Mouse (Mus musculus): ENCODE results near the gene Adam4. TPM values are rescaled to one million over a fixed set of nuclear protein-coding genes. Genes with fewer than 3 reads are reported as not detected.
"Not testable (repeated sequence)": the region's sequence is repeated elsewhere in the genome, so short reads cannot be mapped to it uniquely, and the experiment has no call there.

The Adam4 gene
- 1.8 and 1.9 TPM in 2 replicates for polyA plus RNA-seq (2012; rRNA removed)

DNA sequence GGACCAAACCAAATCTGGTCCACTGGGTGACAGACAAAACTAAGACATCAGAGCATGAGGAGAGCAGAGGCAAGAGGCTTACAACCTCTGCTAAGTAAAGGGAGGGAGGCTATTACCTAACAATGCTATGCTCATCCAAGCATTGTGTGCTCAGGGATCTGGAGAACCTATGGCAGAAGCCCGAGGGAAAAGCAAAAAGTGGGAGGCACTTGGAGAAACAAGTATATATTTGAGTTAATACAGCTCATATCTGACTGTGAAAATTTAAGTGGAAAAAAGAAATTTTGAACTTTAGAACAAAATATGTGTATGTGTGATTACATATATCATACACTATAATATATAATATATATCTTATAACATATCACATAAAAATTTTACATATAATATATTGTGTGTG is at the start of gene Adam4:
Adam4 (minus strand) TSS at position 101 of the 400 bp plus-strand sequence.
- H3K4me1 ChIP-seq (ENCODE audit: control insufficient read depth, insufficient read depth, low read length), result no peaks in the 10 kb centered on the region
- 94% methylated on average over 1 of the region's 1 CpGs for WGBS
- H3K27me3 ChIP-seq (ENCODE audit: control insufficient read depth, insufficient read depth, low read length), result no peaks in the 10 kb centered on the region
- H3K27ac ChIP-seq (ENCODE audit: insufficient read depth, low read length), result no peak within 1 kb of the TSS
- no peak within 1 kb of the TSS for H3K4me3 ChIP-seq (replicated peaks; ENCODE audit: insufficient read depth, low read depth, low read length)
- DNase-seq, result no peak
- no peak for TF ChIP-seq POLR2A (IDR thresholded peaks at IDR 0.05; ENCODE audit: borderline replicate concordance, insufficient read depth, low read length)
- no peak for TF ChIP-seq CTCF (IDR thresholded peaks at IDR 0.05; ENCODE audit: borderline replicate concordance, insufficient read depth, low read depth, low read length)

DNA sequence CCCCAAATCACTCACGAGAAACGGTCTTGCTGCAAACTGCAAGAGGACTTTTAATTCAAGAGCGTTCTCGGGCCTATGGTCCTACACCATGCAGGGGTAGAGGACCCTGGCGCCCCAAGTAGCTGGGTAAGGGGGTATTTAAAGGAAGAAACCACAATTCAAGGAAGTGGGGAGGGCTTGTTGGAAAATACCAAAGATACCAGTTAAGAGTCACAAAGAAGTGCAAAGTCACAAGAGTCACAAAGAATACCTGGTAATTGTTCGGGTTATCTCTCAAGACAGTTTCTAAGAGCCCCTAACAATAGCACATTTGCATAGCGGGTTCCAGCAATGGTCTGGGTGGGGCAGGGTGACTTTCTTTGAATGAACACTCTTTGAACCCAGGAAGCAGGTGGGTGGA is 37.3 kb upstream of the Adam4 start:
- not testable (repeated sequence) for H3K4me3 ChIP-seq (replicated peaks; ENCODE audit: insufficient read depth, low read depth, low read length); H3K4me1 ChIP-seq (ENCODE audit: control insufficient read depth, insufficient read depth, low read length); H3K27ac ChIP-seq (ENCODE audit: insufficient read depth, low read length); H3K27me3 ChIP-seq (ENCODE audit: control insufficient read depth, insufficient read depth, low read length); DNase-seq
- WGBS, result 95% methylated on average over 7 of the region's 7 CpGs

DNA sequence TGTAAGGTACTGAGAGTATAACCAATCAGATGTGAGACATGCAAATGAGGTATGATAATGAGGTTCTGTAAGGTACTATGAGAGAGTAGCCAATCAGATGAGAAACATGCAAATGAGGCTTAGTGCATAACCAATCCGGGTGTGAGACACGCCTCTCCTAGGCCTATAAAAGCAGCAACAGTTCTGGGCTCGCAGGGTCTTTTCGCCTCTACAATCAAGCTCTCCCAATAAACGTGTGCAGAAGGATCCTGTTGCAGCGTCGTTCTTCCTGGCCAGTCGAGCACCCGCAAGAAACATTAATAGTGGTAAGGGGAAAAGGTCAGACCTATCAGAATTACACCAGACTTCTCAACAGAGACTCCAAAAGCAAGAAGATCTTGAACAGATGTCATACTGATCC is 17.2 kb upstream of the Adam4 start:
- WGBS, result 95% methylated on average over 9 of the region's 9 CpGs
- not testable (repeated sequence) for H3K27ac ChIP-seq (ENCODE audit: insufficient read depth, low read length); H3K4me3 ChIP-seq (replicated peaks; ENCODE audit: insufficient read depth, low read depth, low read length); H3K4me1 ChIP-seq (ENCODE audit: control insufficient read depth, insufficient read depth, low read length); DNase-seq; H3K27me3 ChIP-seq (ENCODE audit: control insufficient read depth, insufficient read depth, low read length)

DNA sequence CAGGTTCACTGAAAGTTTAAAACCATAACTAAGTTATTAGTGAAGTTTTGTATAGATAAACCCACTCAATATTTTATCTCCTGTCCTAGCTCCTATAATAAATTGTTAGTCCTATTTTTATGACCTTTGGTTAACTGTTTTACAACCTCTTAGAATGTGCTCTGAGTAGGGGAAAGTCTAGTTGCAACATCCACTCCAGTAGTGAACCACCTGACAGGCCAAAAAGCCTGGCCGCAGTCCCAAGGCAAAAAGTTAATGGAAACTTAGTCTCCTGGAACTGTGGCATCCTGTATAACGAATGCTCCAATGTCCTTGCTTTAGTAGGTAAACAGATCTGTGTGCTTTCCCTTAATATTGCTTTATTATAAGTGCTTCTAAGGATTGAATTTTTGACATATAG is 13.0 kb upstream of the Adam4 start:
- DNase-seq; H3K27me3 ChIP-seq (ENCODE audit: control insufficient read depth, insufficient read depth, low read length); H3K27ac ChIP-seq (ENCODE audit: insufficient read depth, low read length); H3K4me1 ChIP-seq (ENCODE audit: control insufficient read depth, insufficient read depth, low read length); H3K4me3 ChIP-seq (replicated peaks; ENCODE audit: insufficient read depth, low read depth, low read length): not testable (repeated sequence)
- 96% methylated on average over 2 of the region's 2 CpGs for WGBS

DNA sequence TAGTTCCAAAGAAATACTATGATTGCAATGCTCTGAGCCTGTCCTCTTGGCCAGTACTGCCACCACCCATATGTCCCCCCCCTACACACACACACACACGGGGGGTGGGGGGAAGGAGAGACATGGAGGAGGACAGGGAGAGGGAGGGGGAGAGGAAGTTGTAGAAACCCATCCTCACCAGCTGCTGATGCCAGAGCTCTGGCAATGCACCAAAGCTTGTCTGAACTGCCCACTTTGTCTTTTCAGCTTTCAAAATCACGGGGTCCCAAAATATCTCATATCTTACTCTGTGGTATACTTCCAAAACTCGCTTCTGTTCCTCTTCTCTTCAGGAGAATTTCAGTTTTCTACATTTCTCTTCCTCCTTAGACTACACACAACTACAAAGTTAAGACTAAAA is 8.5 kb downstream of the Adam4 start:
- 50% methylated on average over 3 of the region's 3 CpGs for WGBS
- Histone ChIP-seq H3K27ac (ENCODE audit: insufficient read depth, low read length) (no peak overlapping the region), H3K27me3 (ENCODE audit: control insufficient read depth, insufficient read depth, low read length) (no peaks in the 10 kb centered on the region), H3K4me3 (replicated peaks; ENCODE audit: insufficient read depth, low read depth, low read length) (no peak overlapping the region), H3K4me1 (ENCODE audit: control insufficient read depth, insufficient read depth, low read length) (no peaks in the 10 kb centered on the region)
- no peak for TF ChIP-seq POLR2A (IDR thresholded peaks at IDR 0.05; ENCODE audit: borderline replicate concordance, insufficient read depth, low read length)
- TF ChIP-seq CTCF (IDR thresholded peaks at IDR 0.05; ENCODE audit: borderline replicate concordance, insufficient read depth, low read depth, low read length), result no peak
- no peak for DNase-seq

DNA sequence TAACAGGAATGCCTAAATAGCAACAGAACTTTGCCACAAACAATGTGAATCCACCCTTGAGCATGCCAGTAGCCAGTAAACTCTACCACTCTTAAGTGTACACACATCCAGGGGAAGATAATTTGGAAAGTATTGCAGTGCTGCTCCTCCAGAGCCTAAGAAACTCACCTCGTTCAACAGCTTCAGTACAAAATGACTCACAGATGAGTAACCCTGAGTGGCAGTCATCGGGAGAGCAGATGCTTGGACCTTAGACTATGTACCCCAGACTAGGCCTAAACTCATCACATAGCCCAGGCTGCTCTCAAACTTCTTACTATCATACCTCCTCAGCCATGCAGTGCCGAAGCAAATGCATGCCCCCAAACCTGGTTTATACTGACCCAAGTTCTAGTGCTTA is 12.8 kb downstream of the Adam4 start:
- Histone ChIP-seq H3K27me3 (ENCODE audit: control insufficient read depth, insufficient read depth, low read length) (no peaks in the 10 kb centered on the region), H3K27ac (ENCODE audit: insufficient read depth, low read length) (no peak overlapping the region), H3K4me3 (replicated peaks; ENCODE audit: insufficient read depth, low read depth, low read length) (no peak overlapping the region), H3K4me1 (ENCODE audit: control insufficient read depth, insufficient read depth, low read length) (no peaks in the 10 kb centered on the region)
- WGBS, result 85% methylated on average over 3 of the region's 3 CpGs
- DNase-seq, result no peak
- TF ChIP-seq CTCF (IDR thresholded peaks at IDR 0.05; ENCODE audit: borderline replicate concordance, insufficient read depth, low read depth, low read length), result no peak

DNA sequence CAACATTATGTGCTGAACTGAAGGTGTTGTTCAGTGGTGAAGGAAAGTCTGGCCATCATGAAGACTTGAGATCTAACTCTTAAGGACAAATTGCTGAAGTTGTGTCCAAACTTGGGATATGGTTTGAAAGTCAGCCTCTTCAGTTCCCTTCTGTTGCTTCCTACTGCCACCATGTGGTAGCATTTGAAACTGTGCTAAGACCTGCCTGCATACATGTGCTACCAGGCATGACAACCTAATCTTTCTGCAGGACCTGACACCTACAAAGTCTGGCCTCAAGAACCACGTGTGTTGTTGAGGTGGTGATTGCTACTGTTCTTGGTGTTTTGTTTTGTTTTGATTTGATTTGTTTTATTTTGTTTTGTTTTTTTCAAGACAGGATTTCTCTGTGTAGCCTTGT is 19.6 kb downstream of the Adam4 start:
- H3K4me3 ChIP-seq (replicated peaks; ENCODE audit: insufficient read depth, low read depth, low read length), result no peak overlapping the region
- 14% methylated on average over 1 of the region's 1 CpGs for WGBS
- H3K27me3 ChIP-seq (ENCODE audit: control insufficient read depth, insufficient read depth, low read length), result no peaks in the 10 kb centered on the region
- no peaks in the 10 kb centered on the region for H3K4me1 ChIP-seq (ENCODE audit: control insufficient read depth, insufficient read depth, low read length)
- no peak overlapping the region for H3K27ac ChIP-seq (ENCODE audit: insufficient read depth, low read length)
- TF ChIP-seq CTCF (IDR thresholded peaks at IDR 0.05; ENCODE audit: borderline replicate concordance, insufficient read depth, low read depth, low read length) (peak; percentile 82), POLR2A (IDR thresholded peaks at IDR 0.05; ENCODE audit: borderline replicate concordance, insufficient read depth, low read length) (no peak)
- DNase-seq, result peak; percentile 70 to 77

DNA sequence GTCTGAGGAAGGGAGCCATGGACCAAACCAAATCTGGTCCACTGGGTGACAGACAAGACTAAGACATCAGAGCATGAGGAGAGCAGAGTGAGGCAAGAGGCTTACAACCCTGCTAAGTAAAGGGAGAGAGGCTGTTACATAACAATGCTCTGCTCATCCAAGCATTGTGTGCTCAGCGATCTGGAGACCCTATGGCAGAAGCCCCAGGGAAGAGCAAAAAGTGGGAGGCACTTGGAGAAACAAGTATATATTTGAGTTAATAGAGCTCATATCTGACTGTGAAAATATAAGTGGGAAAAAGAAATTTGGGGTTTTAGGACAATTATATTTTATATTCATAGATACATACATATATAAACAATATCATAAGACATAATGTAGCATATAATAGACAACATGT is 42.4 kb downstream of the Adam4 start, which contains the start of gene Gm4787:
Gm4787 (minus strand) TSS at position 101 of the 400 bp plus-strand sequence.
- not testable (repeated sequence) for H3K4me1 ChIP-seq (ENCODE audit: control insufficient read depth, insufficient read depth, low read length); DNase-seq; H3K4me3 ChIP-seq (replicated peaks; ENCODE audit: insufficient read depth, low read depth, low read length); H3K27me3 ChIP-seq (ENCODE audit: control insufficient read depth, insufficient read depth, low read length); H3K27ac ChIP-seq (ENCODE audit: insufficient read depth, low read length)
- WGBS, result 47% methylated on average over 1 of the region's 1 CpGs

Other genes starting within 250 kb of the Adam4 start
- 23.4 and 24.2 TPM in 2 replicates for gene Slc8a3, start 88.8 kb downstream of the Adam4 start, polyA plus RNA-seq (2012; rRNA removed)
- gene Gm4787, start 42.5 kb downstream of the Adam4 start, polyA plus RNA-seq (2012; rRNA removed), result 2.2 and 2.5 TPM in 2 replicates
- 63.1 and 70.0 TPM in 2 replicates for gene Cox16, start 63.2 kb upstream of the Adam4 start, polyA plus RNA-seq (2012; rRNA removed)
- gene Gm20498, start 111.0 kb upstream of the Adam4 start, polyA plus RNA-seq (2012; rRNA removed), result 22.6 and 23.7 TPM in 2 replicates
- 28.5 and 30.3 TPM in 2 replicates for gene Synj2bp, start 111.0 kb upstream of the Adam4 start, polyA plus RNA-seq (2012; rRNA removed)
- gene Adam21, start 146.5 kb upstream of the Adam4 start, polyA plus RNA-seq (2012; rRNA removed), result 0.67 and 0.74 TPM in 2 replicates
- 29.3 and 31.8 TPM in 2 replicates for gene Med6, start 173.1 kb upstream of the Adam4 start, polyA plus RNA-seq (2012; rRNA removed)
- 43.5 and 43.8 TPM in 2 replicates for gene Ttc9, start 209.3 kb upstream of the Adam4 start, polyA plus RNA-seq (2012; rRNA removed)

Measured in cerebellum, adult 2 months (tissue).